Mouse (Mus musculus): ENCODE results near the gene Abcc6.

DNA sequence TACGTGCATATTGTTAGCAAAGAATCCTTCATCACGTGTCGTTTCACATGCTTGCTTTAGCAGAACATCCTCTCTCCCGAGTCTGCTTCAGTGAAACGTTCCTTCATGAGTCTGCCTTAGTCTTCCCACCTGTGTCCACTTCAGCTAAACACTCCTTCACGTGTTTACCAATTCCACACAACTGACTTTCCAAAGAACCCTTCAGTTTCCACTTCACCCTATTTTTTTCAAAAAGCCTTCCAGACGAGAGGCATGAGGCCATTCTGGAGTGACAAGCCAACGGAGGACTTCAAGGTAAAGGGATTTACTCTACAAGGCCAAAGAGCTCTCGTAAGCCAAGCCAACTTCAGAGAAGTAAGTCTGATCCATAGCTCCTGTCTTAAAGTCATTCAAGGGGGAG lies 4.7 kb downstream of the Abcc6 start:
- TF ChIP-seq CTCF (IDR thresholded peaks at IDR 0.05; ENCODE audit: low read depth): no peak
- TF ChIP-seq EP300 (IDR thresholded peaks at IDR 0.05; ENCODE audit: low read depth): no peak
